Mouse (Mus musculus): ENCODE measurements around the gene Litaf.

The Litaf gene

DNA sequence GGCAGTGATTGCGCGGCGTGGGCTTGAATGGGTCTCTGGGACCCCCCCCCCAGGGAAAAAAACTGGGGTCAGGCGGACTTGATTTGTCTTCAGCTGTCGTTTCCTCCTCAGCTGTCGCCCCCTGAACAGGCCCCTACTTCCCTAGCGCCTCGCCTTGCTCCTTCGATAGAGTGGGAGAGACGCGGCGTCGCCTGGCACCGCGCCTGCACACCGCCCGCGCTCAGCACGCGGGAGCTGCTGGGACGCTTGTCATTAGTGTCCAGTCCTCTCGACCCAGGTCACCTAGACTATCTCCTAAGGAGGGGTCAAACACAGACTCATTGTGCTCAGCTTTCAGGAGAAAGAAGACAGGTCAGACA lies 855 bp upstream of the Litaf start:
- peak; percentile 74 for DNase-seq (ENCODE audit: low read depth, low spot score)

- no peak for DNase-seq (ENCODE audit: low read depth, low spot score)
Observed at GRCm38 (mm10) chr16:11065431-11065830, 526 bp downstream of the Litaf start.

DNA sequence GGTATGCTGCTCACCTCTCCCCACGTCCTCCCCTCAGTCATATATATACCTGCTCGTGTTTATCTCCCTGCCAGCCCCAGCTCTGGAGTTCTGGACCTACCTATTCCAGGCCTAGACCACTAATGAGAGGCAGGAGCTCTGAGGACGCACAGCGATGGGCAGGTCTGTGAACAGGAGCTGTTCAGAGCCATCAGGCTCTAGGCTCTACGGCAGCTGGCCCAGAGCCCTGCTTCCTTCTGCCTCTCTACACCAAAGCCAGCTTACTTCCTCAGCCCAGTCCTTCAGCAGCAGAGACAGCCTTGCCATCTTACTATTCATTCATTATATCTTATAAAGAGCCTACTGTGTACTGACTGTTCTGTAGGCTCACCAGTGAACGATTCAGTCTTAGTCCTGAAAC lies 1.2 kb downstream of the Litaf start:
- no peak for DNase-seq (ENCODE audit: low read depth, low spot score)

GRCm38 (mm10) chr16:11064341-11064740 lies 1.6 kb downstream of the Litaf start:
- no peak for DNase-seq (ENCODE audit: low read depth, low spot score)

GRCm38 (mm10) chr16:11062794-11063721 lies 2.9 kb downstream of the Litaf start:
- DNase-seq (ENCODE audit: low read depth, low spot score), result peak; percentile 42

DNA sequence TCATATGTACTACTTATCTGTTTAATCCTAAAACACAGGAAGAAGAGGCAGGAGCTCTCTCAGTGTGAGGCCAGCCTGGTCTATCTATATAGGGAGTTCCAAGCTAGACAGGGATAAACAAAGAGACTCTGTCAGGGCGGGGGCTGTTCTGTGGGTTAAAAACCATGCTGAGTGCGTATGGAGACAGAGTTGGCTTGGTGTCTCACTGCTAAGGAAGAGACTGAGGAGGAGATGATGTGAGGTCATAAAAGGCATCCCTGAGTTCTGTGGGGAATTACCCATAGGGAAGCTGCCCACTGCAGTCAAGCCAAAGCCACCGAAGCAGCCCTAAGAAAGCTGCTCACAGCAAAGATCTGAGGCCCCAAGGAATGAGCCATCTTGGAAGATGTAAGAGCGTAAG lies 5.3 kb downstream of the Litaf start, which contains the start of gene Snn:
TSS of gene Snn (plus strand) at position 301 of the 400 bp plus-strand sequence.
- DNase-seq (ENCODE audit: low read depth, low spot score), result no peak

DNA sequence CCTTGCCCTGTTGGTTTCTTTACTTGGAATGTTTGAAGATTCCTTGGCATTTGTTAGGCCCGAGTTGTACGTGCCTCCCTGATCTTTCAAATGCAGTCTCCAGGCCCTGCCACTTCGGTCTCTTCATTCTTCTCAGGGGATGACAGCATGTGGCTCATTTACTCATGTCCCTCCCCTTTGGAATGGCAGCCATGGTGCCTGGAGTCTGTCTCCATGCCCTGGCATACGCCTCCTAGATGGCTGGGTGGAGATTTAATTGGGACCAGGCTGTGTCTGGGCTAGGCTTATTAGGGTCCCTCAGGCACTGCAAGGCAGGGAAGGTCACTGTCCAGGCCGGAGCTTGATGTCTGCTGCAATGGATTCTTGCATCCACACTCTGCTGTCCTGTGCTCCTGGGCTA lies 10.0 kb downstream of the Litaf start:
- no peak for DNase-seq (ENCODE audit: low read depth, low spot score)

GRCm38 (mm10) chr16:11054871-11055270 lies 11.1 kb downstream of the Litaf start:
- no peak for DNase-seq (ENCODE audit: low read depth, low spot score)

GRCm38 (mm10) chr16:11054409-11054808 lies 11.5 kb downstream of the Litaf start:
- DNase-seq (ENCODE audit: low read depth, low spot score), result no peak

DNA sequence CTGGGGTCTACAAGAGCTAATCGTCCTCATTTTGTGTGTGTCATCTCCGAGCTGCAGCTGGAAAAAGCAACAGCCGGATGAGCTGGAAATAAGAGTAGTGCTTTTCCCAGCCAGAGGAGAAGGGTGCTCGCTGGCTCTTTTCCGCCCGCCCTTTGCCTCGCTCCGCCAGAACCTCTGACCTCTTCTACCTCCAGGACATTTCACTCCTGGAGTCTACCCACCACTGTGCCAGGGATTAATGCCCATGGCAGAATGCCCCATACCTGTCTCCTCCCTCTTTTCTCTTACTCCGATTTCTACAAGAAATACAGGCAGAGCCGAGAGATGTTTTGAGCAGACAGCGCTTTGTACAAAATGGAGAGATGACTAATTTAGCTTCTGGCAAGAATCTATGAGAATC lies 14.8 kb downstream of the Litaf start:
- DNase-seq (ENCODE audit: low read depth, low spot score), result no peak

DNA sequence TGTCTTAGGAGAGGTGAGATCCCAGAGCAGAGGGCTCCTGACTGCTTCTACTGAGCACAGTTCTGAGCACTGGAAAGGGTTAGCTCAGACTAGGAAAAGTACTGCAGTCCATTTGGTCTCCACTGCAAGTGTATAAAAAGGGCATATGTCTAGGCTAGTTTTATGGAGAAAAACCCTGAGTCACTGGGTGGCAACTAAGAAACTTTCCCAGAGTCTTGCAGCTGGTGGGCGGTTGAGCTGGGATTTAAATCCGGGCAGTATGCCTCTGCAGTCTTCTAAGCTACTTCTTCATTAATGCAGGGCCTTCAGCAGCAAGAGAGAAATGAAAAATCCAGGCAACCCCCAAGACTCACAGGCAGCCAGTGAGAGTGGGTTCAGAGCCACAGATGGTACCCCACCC lies 15.7 kb downstream of the Litaf start:
- DNase-seq (ENCODE audit: low read depth, low spot score), result no peak

DNA sequence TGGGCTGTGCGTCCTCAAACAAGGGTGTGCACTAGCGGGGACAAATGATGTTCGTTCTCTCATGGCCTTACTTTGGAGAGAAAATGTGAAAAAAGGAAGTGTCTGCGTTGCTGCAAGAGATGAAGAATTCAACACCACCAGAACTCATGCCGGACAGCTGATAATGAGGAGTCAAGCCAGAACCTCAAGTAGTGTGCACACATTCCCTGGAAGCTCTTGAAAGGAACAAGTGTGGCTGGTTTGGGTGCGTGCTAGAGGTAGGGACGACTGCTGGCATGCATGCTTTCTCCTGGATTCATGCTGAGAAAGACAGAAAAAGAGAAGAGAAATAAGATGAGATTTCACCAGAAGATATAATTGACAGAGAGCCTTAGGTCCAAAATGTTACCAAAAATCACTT lies 18.8 kb downstream of the Litaf start:
- DNase-seq (ENCODE audit: low read depth, low spot score), result no peak

GRCm38 (mm10) chr16:11046437-11046836 lies 19.5 kb downstream of the Litaf start:
- DNase-seq (ENCODE audit: low read depth, low spot score), result no peak

DNA sequence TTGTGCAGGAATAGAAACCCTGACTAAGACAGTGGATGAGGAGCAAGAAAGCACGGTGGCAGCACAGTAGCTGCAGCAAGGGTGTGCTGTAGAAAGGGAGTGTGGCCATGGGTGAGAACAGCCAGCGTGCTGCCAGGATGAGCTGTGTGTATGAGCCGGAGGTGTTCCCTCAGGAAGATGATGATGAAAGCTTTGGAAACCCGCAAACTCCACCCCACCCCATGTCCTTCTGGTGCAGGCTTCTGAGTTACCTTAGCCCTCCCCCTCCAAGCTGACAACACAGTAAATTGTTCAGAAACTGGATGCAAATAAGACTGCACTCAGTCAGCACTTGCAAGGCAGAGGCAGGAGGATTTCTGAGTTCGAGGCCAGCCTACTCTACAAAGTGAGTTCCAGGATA lies 22.7 kb downstream of the Litaf start:
- no peak for DNase-seq (ENCODE audit: low read depth, low spot score)

DNA sequence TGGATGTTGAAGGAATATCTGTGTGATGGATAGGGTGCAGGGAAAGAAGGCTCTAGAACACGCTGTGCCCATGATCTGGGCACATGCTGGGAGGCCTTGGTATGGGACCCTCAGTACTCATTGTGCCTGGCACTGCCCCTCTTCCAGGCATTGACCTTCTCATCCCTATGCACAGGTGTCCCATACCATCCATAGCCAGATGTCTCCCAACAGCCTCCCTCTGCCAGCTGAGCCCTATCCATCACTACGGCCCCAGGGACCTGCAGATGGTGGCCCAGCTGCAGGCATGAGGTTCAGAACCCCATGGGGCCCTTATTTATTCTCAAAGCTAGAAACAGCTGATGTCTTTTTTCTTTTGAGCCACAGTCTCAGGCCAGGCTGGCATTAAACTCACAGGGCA lies 25.4 kb downstream of the Litaf start:
- no peak for DNase-seq (ENCODE audit: low read depth, low spot score)

DNA sequence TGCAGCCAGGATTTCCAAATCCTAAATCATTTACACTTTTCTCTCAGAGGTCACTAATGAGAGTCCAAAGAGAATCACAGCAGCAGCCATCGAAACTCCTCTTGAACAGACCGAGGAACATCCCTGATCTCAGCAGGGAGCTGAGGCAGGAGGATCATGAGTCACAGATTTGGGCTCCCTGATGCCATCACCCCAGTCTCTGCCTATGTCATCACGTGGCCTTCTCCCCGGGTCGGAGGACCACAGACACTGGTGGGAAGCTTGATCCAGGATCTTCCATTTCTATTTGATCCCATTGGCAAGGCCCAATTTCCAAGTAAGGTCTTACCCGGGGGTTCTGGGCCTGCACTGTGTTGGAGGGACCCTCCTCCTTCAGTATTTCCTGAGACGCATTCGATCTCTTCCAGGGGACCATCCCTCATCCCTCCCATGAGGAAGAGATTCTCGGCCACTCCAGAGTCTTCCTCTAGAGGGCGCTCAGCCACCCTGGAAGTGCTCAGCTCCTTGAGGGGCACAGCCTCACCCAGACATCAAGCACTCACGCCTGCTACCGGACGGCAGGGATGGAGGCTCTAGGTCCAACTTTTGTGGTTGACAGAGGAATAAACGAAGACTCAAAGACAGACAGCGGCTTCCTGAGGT lies 30.0 kb downstream of the Litaf start:
- DNase-seq (ENCODE audit: low read depth, low spot score), result peak; percentile 85

GRCm38 (mm10) chr16:11035273-11035672 lies 30.7 kb downstream of the Litaf start:
- no peak for DNase-seq (ENCODE audit: low read depth, low spot score)

GRCm38 (mm10) chr16:11034193-11034803 lies 31.7 kb downstream of the Litaf start:
- peak; percentile 84 for DNase-seq (ENCODE audit: low read depth, low spot score)

DNA sequence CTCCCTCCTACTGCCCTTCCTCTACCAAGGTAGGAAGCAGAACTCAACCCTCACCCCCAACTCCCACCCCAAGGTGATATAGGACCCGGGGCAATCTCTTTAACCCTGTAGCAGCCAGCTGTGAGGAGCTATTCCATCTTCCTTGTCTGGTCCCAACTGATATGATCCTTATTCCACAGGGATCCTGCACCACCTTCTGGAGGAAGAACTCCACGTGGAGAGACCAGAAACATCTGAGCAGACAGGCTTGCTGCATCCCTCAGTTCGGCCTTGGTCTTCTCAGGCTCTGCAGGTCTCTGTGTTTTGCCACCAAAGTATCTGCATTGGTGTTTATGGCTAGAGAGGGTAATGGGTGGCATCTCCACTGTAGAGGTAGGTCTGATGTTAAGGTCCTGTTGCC lies 34.6 kb downstream of the Litaf start:
- no peak for DNase-seq (ENCODE audit: low read depth, low spot score)

GRCm38 (mm10) chr16:11030844-11031243 lies 35.1 kb downstream of the Litaf start:
- no peak for DNase-seq (ENCODE audit: low read depth, low spot score)

GRCm38 (mm10) chr16:11028206-11028605 lies 37.8 kb downstream of the Litaf start:
- no peak for DNase-seq (ENCODE audit: low read depth, low spot score)

DNA sequence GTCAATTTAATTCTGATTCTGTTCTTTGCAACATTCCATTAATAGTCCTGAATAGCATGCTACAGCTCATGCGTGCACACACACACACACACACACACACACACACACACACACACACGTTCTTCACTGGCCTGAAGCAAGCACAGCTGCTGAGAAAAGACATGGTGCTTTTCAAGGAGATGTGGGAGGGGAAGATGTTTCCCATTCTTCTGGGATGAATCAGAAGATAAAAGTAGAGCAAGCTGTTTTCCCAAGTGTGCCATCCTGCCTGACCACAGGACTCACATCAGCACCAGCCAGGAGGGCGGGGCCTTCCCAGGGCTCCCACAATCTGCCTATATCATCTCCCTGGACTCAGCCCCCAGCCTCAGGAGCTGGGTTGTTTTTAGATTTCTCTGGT lies 41.1 kb downstream of the Litaf start:
- no peak for DNase-seq (ENCODE audit: low read depth, low spot score)

DNA sequence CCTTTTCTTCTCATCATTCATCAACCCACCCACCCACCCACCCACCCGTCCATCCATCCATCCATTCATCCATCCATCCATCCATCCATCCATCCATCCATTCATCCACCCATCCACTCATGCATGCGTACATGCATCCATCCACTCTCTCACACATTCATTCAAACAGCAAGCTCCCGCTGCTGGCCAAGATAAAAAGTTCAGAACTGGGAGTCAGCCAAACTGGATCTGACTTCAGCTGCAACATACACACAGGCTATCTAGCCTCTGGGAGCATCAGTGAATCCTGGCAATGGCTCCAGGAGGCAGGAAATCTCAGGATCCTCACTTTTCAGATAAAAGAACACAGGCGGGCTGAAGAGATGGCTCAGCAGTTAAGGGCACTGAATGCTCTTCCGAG lies 42.3 kb downstream of the Litaf start:
- DNase-seq (ENCODE audit: low read depth, low spot score), result no peak
